Mouse (Mus musculus) hematopoietic multipotent progenitor cell, adult 10-12 weeks (in vitro differentiated cells): ENCODE data around the gene Xrn2. TPM values are rescaled to one million over a fixed set of nuclear protein-coding genes. Genes with fewer than 3 reads are reported as not detected.

Experiments
- polyA plus RNA-seq: library from polyadenylated mRNA; stranded (reverse); fragments of >175 nt; gene quantifications from 2 replicates; pipeline ENCODE4 v1.2.3, GENCODE M21; 2012; ENCODE audit warnings: low replicate concordance

The Xrn2 gene
- 15.0 and 20.6 TPM in 2 replicates for polyA plus RNA-seq

GRCm38 (mm10) chr2:147012623-147013184 lies at the start of gene Xrn2:
Gene Xrn2 (plus strand): TSS chr2:147012996.

GRCm38 (mm10) chr2:147085072-147085870 lies 72.5 kb downstream of the Xrn2 start, which contains the start of gene Nkx2-4:
Gene Nkx2-4 (minus strand): TSS chr2:147085445.

Other genes with a start within 250 kb of the Xrn2 start
- 7.2 and 8.7 TPM in 2 replicates for gene Kiz, start 157.1 kb upstream of the Xrn2 start, polyA plus RNA-seq
- 0.13 TPM in 1 of 2 replicates, not detected in the other for gene Nkx2-4, start 72.4 kb downstream of the Xrn2 start, polyA plus RNA-seq
- not detected in 2 replicates for gene Nkx2-2, start 181.2 kb downstream of the Xrn2 start, polyA plus RNA-seq